Mouse (Mus musculus): ENCODE results near the gene 2810021J22Rik. TPM values are rescaled to one million over a fixed set of nuclear protein-coding genes. Genes with fewer than 3 reads are reported as not detected.

2810021J22Rik gene
- total RNA-seq, 2 experiments from 2014 or later = 0.82 to 1.2 TPM

- no peak for DNase-seq (ENCODE audit: low spot score)
Observed at GRCm38 (mm10) chr11:58916879-58917744, 50.1 kb downstream of the 2810021J22Rik start.

DNA sequence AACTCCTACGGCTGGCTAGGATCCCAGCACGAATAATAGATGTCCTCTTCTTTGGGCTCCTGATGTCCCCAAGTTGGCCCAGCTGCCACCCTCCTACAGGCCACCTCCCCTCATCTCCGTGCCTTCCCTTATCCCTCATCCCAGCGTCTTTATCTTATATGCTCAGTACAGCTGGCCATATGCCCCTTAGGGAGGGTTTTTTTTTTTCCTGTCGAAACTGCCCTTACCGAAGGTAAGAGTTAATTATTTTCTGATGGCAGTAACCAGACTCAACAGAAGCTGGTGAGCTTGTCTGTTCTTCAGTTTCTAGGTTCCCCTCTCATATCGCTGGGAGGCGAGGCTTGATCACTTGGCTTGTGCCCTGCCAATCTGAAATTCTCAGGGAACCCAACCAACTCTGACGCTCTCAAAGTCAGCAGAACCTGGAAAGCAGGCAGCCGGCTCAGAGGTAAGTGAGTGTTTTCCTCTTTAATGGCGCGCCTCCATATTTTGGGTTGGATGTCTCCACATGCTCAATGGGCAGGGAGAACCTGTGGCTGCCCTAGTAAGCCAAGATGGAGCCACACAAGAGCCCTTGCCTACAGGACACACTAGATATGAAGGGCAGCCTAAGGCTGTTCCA, 50.8 kb downstream of the 2810021J22Rik start, which contains the start of gene Btnl10:
Gene Btnl10, plus strand, starts transcription at position 164 of the 622 bp plus-strand sequence.
- DNase-seq (ENCODE audit: low spot score) = no peak

DNA sequence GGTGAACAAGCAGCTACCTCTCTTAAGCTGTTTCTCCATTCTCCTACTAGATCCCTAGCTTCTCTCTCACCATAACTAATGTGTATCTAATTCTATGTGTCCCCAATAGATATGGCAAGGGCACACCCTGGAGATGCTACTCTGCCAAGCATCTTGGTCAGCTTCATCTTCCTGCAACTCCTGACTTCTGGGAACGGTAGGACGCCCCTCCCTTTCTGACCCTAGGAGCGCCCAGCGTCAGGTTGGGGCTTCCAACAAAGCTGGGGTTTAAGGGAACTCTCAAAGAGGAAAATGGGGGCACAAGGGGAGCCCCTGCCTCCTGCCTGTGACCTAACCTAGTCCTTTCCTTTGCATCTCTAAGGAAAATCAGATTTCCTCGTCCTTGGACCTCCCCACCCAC, 51.7 kb downstream of the 2810021J22Rik start:
- DNase-seq (ENCODE audit: low spot score) = no peak

DNA sequence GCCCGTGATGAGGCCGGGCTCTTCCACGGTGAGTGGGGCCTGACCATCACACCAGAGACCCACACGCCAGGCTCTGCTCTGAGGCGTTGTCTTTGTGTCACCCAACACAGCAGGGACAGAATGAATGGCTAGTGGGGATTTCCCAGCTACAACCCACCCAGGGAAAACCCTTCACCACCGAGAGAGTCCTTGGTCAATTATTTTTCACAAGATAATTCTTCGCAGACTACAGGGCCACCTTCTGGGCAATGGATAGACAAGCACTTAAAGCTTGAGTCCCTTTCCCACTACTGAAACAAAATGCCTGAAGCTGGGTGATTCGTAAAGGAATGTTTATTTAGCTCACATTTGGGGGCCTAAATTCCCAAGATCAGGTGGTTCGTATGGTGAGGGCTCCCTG, 55.4 kb downstream of the 2810021J22Rik start:
- no peak for DNase-seq (ENCODE audit: low spot score)

GRCm38 (mm10) chr11:58926651-58927050, 59.6 kb downstream of the 2810021J22Rik start:
- no peak for DNase-seq (ENCODE audit: low spot score)

DNA sequence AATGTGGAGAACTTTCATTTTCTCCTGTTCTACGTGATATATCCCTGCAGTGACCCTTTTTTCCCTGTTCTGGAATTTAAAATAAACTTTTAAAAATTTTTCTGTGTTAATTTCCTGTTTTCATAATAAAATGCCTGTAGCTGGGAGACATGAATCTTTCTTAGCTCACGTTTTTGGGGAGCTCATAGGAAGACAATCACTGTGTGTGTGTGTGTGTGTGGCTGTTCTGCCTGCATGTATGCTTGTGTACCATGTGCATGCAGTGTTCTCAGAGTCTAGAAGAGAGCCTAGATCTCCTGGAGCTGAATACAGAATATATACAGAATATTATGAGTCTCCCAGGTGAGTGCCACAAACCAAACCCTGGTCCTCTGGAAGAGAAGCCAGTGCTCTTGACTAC, 60.0 kb downstream of the 2810021J22Rik start:
- no peak for DNase-seq (ENCODE audit: low spot score)

- peak; percentile 51 for DNase-seq (ENCODE audit: low spot score)
Observed at GRCm38 (mm10) chr11:58927790-58928651, 61.0 kb downstream of the 2810021J22Rik start.

GRCm38 (mm10) chr11:58929055-58929454, 62.0 kb downstream of the 2810021J22Rik start:
- DNase-seq (ENCODE audit: low spot score) = no peak

DNA sequence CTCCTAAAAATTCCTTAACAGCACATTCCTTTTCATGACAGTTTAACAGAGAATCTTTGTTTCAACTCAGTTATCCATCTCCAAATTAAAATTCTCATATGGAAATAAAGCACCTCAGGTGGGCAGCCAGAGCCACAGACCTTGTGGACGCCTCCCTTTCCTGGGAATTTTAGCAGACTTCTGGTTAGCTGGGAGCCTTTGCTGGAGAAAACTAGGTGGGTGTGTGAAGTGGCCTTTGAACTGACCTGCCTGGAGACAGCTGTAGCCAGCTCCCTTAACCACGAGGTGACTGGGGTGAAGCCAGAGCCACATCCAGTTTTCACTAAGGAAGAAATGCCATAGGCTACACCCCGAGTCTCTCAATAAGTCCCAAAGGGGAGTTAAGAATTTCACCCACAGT, 62.6 kb downstream of the 2810021J22Rik start:
- no peak for DNase-seq (ENCODE audit: low spot score)

DNA sequence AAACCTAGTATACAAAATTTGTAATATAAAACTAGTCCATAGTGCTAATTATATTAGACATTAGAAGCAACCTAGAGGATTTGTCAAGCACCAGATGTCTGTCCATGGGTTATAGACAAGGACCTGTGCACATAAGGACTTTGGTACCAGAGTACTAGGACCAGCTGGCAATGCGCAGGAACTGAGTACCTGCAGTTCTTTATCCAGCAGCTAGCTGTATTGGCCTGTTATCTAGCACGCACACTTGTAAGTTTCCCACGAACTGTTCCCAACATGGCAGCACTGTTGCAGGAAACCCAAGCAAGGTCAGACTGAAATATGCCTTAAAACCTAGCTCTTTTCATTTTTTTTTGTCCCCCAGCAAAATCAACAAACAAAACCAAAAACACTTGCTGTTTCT, 63.2 kb downstream of the 2810021J22Rik start:
- no peak for DNase-seq (ENCODE audit: low spot score)

- DNase-seq (ENCODE audit: low spot score) = no peak
Observed at GRCm38 (mm10) chr11:58931576-58931975, 64.6 kb downstream of the 2810021J22Rik start.

Other genes with a start within 250 kb of the 2810021J22Rik start
- gene Olfr323, start 236.7 kb upstream of the 2810021J22Rik start, total RNA-seq (2021) = not detected
- gene Trim58, start 226.8 kb upstream of the 2810021J22Rik start, total RNA-seq (2021) = not detected
- not detected for gene Olfr322, start 208.4 kb upstream of the 2810021J22Rik start, total RNA-seq (2021)
- gene Olfr320, start 186.1 kb upstream of the 2810021J22Rik start, total RNA-seq (2021) = not detected
- not detected for gene Olfr319, start 168.1 kb upstream of the 2810021J22Rik start, total RNA-seq (2021)
- gene Olfr318, start 143.2 kb upstream of the 2810021J22Rik start, total RNA-seq (2021) = not detected
- gene Olfr317, start 128.0 kb upstream of the 2810021J22Rik start, total RNA-seq (2021) = not detected
- not detected for gene Olfr316, start 114.5 kb upstream of the 2810021J22Rik start, total RNA-seq (2021)
- gene Olfr315, start 94.0 kb upstream of the 2810021J22Rik start, total RNA-seq (2021) = not detected
- gene Olfr314, start 84.3 kb upstream of the 2810021J22Rik start, total RNA-seq (2021) = not detected
- gene Fam183b, start 65.3 kb upstream of the 2810021J22Rik start, total RNA-seq (2021) = not detected
- not detected for gene Olfr313, start 52.2 kb upstream of the 2810021J22Rik start, total RNA-seq (2021)
- not detected for gene Olfr312, start 38.0 kb upstream of the 2810021J22Rik start, total RNA-seq (2021)
- gene Olfr311, start 28.0 kb upstream of the 2810021J22Rik start, total RNA-seq (2021) = not detected
- under 1 TPM; 0.78 TPM for gene Gm12258, start 20.1 kb upstream of the 2810021J22Rik start, total RNA-seq (2021)
- gene Zfp39, start 37.0 kb downstream of the 2810021J22Rik start, total RNA-seq (2021) = 1 to 10 TPM; 2.8 to 3.1 TPM
- gene Btnl10, start 50.7 kb downstream of the 2810021J22Rik start, total RNA-seq (2021) = not detected
- gene Rnf187, start 71.7 kb downstream of the 2810021J22Rik start, total RNA-seq (2021) = 10 to 100 TPM; 88.8 to 90.3 TPM
- under 1 TPM; 0.62 to 0.97 TPM for gene Hist3h2ba, start 81.7 kb downstream of the 2810021J22Rik start, total RNA-seq (2021)
- gene Hist3h2a, start 87.5 kb downstream of the 2810021J22Rik start, total RNA-seq (2021) = 10 to 100 TPM in 1 of 2 experiments, 1 to 10 TPM in 1; 9.1 to 11.1 TPM
- gene Trim17, start 87.5 kb downstream of the 2810021J22Rik start, total RNA-seq (2021) = under 1 TPM; 0.31 to 0.41 TPM
- 1 to 10 TPM; 5.9 to 6.5 TPM for gene Trim11, start 110.9 kb downstream of the 2810021J22Rik start, total RNA-seq (2021)

Data from gastrocnemius, adult 18-20 months (tissue).